Mouse (Mus musculus) testis, adult 2 months (tissue): Measurements from ENCODE around the gene Egfem1.

Experiments
- CTCF ChIP-seq: fragments of 200-500 bp; IDR thresholded peaks from 2 replicates; pipeline ENCODE4 v1.5.1; 2012; ENCODE audit warnings: low read depth, mild to moderate bottlenecking, inconsistent platforms, low read length, moderate library complexity; ENCODE audit not compliant: control insufficient read depth, insufficient read depth, insufficient replicate concordance
- POLR2A ChIP-seq: fragments of 200-500 bp; IDR thresholded peaks from 2 replicates; pipeline ENCODE4 v1.6.1; 2012; ENCODE audit warnings: low read depth, mild to moderate bottlenecking, inconsistent platforms, low read length, moderate library complexity; ENCODE audit not compliant: control insufficient read depth

DNA sequence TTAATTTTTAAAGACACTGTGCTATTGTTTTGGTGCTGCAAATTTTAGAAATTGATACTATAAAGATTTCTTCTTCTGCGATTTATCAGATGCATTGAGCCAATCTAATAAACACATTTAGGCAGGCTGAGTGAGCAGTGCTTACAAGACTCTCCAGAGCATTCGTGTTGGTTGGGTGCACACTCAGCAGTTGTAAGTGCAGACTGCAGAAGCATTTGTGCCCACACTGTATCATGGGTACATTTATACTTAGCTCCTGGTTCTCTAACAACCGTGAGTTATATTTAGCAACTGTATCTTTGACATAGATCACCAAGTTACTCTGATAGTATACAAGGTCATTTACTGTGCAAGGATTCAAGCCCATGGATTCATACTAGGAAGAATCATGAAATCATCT lies 264.0 kb downstream of the Egfem1 start:
- TF ChIP-seq POLR2A = no peak
- TF ChIP-seq CTCF = no peak
